Mouse (Mus musculus): ENCODE data around the gene Defb36. TPM values are rescaled to one million over a fixed set of nuclear protein-coding genes. Genes with fewer than 3 reads are reported as not detected.
A peak's percentile ranks its signal among the peaks of the same experiment; 100 is the strongest.

The Defb36 gene
- polyA plus RNA-seq, 1 experiment: not detected

DNA sequence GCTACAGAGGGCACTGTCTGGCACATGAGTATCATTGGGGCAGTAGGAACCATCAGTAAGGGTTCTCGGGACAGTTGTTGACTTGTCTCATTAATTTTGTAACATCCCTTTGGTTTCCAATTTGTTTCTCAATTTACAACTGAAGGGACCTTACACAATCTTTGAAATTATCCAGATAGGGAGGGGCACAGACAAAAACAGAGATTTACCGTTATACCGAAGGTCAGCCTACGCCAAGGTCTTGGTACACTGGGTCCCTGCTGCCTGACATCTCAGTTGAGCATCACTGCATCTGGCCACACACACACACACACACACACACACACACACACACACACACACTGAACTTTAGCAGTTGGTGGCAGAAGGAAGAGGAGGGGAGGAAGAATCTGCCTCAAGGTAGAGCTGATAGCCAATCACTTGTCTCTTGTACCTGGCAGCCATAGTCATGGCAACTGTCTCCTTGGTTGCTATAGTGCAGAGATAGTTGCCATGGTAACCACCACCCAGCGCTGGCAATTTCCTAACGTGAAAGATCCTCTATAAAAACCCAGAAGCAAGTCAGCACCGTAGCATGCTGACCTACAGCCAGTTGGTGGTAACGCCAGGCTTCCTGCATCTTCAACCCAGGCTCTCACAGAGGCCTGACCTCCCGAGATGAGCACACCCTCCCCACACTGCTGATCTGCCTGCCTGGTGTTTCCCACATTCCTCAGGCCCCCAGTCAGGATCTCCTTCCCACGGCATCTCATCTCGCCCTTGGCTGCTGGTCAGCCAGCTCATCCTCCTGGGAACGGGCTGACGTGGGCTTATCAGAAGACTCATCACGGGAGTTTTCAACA lies 50.0 kb downstream of the Defb36 start:
- TF ChIP-seq MYOD1 (IDR thresholded peaks at IDR 0.05; ENCODE audit: control insufficient read depth in 1 of 3, insufficient read length in 2 of 3, low read depth in 2 of 3) (peak in 1 of 3 experiments; percentile 6), USF1 (IDR thresholded peaks at IDR 0.05; ENCODE audit: low read depth) (no peak)

GRCm38 (mm10) chr2:152657398-152657797 lies 53.3 kb downstream of the Defb36 start:
- Histone ChIP-seq H3K4me3 (no peak overlapping the region), H3K4me2 (ENCODE audit: low read depth) (no peak overlapping the region), H3K27me3 (ENCODE audit: control insufficient read depth, insufficient read depth, insufficient read length) (no peaks in the 10 kb centered on the region), H3K79me2 (ENCODE audit: control insufficient read depth, insufficient read depth) (no peaks in the 10 kb centered on the region), H3ac (ENCODE audit: control insufficient read depth, insufficient read length) (no peak overlapping the region), H3K36me3 (ENCODE audit: control insufficient read depth, insufficient read depth) (no peaks in the 10 kb centered on the region)
- TF ChIP-seq TCF12 (IDR thresholded peaks at IDR 0.05; ENCODE audit: insufficient read depth, poor library complexity, severe bottlenecking) (no peak), MYOG (IDR thresholded peaks at IDR 0.05; ENCODE audit: control insufficient read depth in 1 of 3, insufficient read depth in 1 of 3, insufficient read length in 2 of 3, low read depth in 2 of 3) (no peak), MAX (IDR thresholded peaks at IDR 0.05; ENCODE audit: low read depth) (no peak), TCF3 (IDR thresholded peaks at IDR 0.05; ENCODE audit: insufficient read length, low read depth) (no peak), USF1 (IDR thresholded peaks at IDR 0.05; ENCODE audit: low read depth) (no peak), E2F4 (IDR thresholded peaks at IDR 0.05; ENCODE audit: insufficient read depth) (no peak)

More for the DNA sequence above, 50.0 kb downstream of the Defb36 start:
- H3K4me2 ChIP-seq (ENCODE audit: low read depth): peak overlapping the region; percentile 78
- H3ac ChIP-seq (ENCODE audit: control insufficient read depth, insufficient read length): no peak overlapping the region
- no peaks in the 10 kb centered on the region for H3K79me2 ChIP-seq (ENCODE audit: control insufficient read depth, insufficient read depth)
- H3K4me3 ChIP-seq: no peak overlapping the region
- H3K36me3 ChIP-seq (ENCODE audit: control insufficient read depth, insufficient read depth): no peaks in the 10 kb centered on the region
- H3K27me3 ChIP-seq (ENCODE audit: control insufficient read depth, insufficient read depth, insufficient read length): no peaks in the 10 kb centered on the region

- H3K4me2 ChIP-seq (ENCODE audit: low read depth): no peak overlapping the region
- no peak overlapping the region for H3K4me3 ChIP-seq
- H3K36me3 ChIP-seq (ENCODE audit: control insufficient read depth, insufficient read depth): no peaks in the 10 kb centered on the region
- H3K27me3 ChIP-seq (ENCODE audit: control insufficient read depth, insufficient read depth, insufficient read length): no peaks in the 10 kb centered on the region
- no peak for TF ChIP-seq E2F4 (IDR thresholded peaks at IDR 0.05; ENCODE audit: insufficient read depth)
- no peak for TF ChIP-seq MAX (IDR thresholded peaks at IDR 0.05; ENCODE audit: low read depth)
- TF ChIP-seq SRF (IDR thresholded peaks at IDR 0.05; ENCODE audit: control insufficient read depth, insufficient read length, low read depth): no peak
- TF ChIP-seq TCF3 (IDR thresholded peaks at IDR 0.05; ENCODE audit: insufficient read length, low read depth): no peak
- no peak for TF ChIP-seq TCF12 (IDR thresholded peaks at IDR 0.05; ENCODE audit: insufficient read depth, poor library complexity, severe bottlenecking)
- no peak for TF ChIP-seq USF1 (IDR thresholded peaks at IDR 0.05; ENCODE audit: low read depth)
- no peak for TF ChIP-seq POLR2AphosphoS2 (IDR thresholded peaks at IDR 0.05; ENCODE audit: insufficient read length, low read depth)
- TF ChIP-seq CEBPB (IDR thresholded peaks at IDR 0.05; ENCODE audit: insufficient read depth, poor library complexity, severe bottlenecking): no peak
- no peak overlapping the region for H3ac ChIP-seq (ENCODE audit: control insufficient read depth, insufficient read length)
- no peaks in the 10 kb centered on the region for H3K79me2 ChIP-seq (ENCODE audit: control insufficient read depth, insufficient read depth)
These were observed 57.0 kb downstream of the Defb36 start for GRCm38 (mm10) chr2:152661163-152661562.

Other genes with a start within 250 kb of the Defb36 start
- not detected for gene Nrsn2, start 227.7 kb upstream of the Defb36 start, polyA plus RNA-seq (2012; fragmentation: generic; extraction: Trizol)
- gene Sox12, start 206.3 kb upstream of the Defb36 start, polyA plus RNA-seq (2012; fragmentation: generic; extraction: Trizol): 7.8 TPM
- not detected for gene Zcchc3, start 189.3 kb upstream of the Defb36 start, polyA plus RNA-seq (2012; fragmentation: generic; extraction: Trizol)
- not detected for gene 6820408C15Rik, start 188.7 kb upstream of the Defb36 start, polyA plus RNA-seq (2012; fragmentation: generic; extraction: Trizol)
- gene Defb23, start 139.7 kb upstream of the Defb36 start, polyA plus RNA-seq (2012; fragmentation: generic; extraction: Trizol): not detected
- gene Defb20, start 127.3 kb upstream of the Defb36 start, polyA plus RNA-seq (2012; fragmentation: generic; extraction: Trizol): not detected
- gene Defb22, start 114.2 kb upstream of the Defb36 start, polyA plus RNA-seq (2012; fragmentation: generic; extraction: Trizol): not detected
- not detected for gene Defb26, start 92.6 kb upstream of the Defb36 start, polyA plus RNA-seq (2012; fragmentation: generic; extraction: Trizol)
- gene Defb28, start 86.1 kb upstream of the Defb36 start, polyA plus RNA-seq (2012; fragmentation: generic; extraction: Trizol): not detected
- not detected for gene Defb29, start 64.2 kb upstream of the Defb36 start, polyA plus RNA-seq (2012; fragmentation: generic; extraction: Trizol)
- gene Gm17416, start 35.0 kb upstream of the Defb36 start, polyA plus RNA-seq (2012; fragmentation: generic; extraction: Trizol): not detected
- not detected for gene Defb21, start 31.6 kb upstream of the Defb36 start, polyA plus RNA-seq (2012; fragmentation: generic; extraction: Trizol)
- not detected for gene Defb19, start 24.0 kb upstream of the Defb36 start, polyA plus RNA-seq (2012; fragmentation: generic; extraction: Trizol)
- 0.30 TPM for gene Defb45, start 4.9 kb upstream of the Defb36 start, polyA plus RNA-seq (2012; fragmentation: generic; extraction: Trizol)
- gene Defb25, start 18.7 kb downstream of the Defb36 start, polyA plus RNA-seq (2012; fragmentation: generic; extraction: Trizol): 8.8 TPM
- gene Rem1, start 22.6 kb downstream of the Defb36 start, polyA plus RNA-seq (2012; fragmentation: generic; extraction: Trizol): 28.3 TPM
- gene H13, start 65.1 kb downstream of the Defb36 start, polyA plus RNA-seq (2012; fragmentation: generic; extraction: Trizol): 190 TPM
- gene Mcts2, start 82.7 kb downstream of the Defb36 start, polyA plus RNA-seq (2012; fragmentation: generic; extraction: Trizol): 27.0 TPM
- gene Id1, start 131.9 kb downstream of the Defb36 start, polyA plus RNA-seq (2012; fragmentation: generic; extraction: Trizol): 59.5 TPM
- gene Cox4i2, start 149.8 kb downstream of the Defb36 start, polyA plus RNA-seq (2012; fragmentation: generic; extraction: Trizol): not detected
- gene Bcl2l1, start 227.4 kb downstream of the Defb36 start, polyA plus RNA-seq (2012; fragmentation: generic; extraction: Trizol): 57.0 TPM
- gene Tpx2, start 243.6 kb downstream of the Defb36 start, polyA plus RNA-seq (2012; fragmentation: generic; extraction: Trizol): 26.3 TPM

Data from myocyte (in vitro differentiated cells).